Mouse (Mus musculus) thymus, adult 2 months (tissue): ENCODE results near the gene Msh6.

ENCODE experiments used
- CTCF ChIP-seq: fragments of 200-500 bp; IDR thresholded peaks from 2 replicates; pipeline ENCODE4 v1.5.1; 2012; ENCODE audit warnings: mild to moderate bottlenecking, control low read depth, low read length, moderate library complexity, borderline replicate concordance; ENCODE audit not compliant: control insufficient read depth, poor library complexity, insufficient read depth; ENCODE audit errors: extremely low read depth
- POLR2A ChIP-seq: fragments of 200-500 bp; IDR thresholded peaks from 2 replicates; pipeline ENCODE4 v1.6.1; 2012; ENCODE audit warnings: mild to moderate bottlenecking, low read length, control low read depth, moderate library complexity; ENCODE audit not compliant: control insufficient read depth, poor library complexity, insufficient read depth; ENCODE audit errors: extremely low read depth

DNA sequence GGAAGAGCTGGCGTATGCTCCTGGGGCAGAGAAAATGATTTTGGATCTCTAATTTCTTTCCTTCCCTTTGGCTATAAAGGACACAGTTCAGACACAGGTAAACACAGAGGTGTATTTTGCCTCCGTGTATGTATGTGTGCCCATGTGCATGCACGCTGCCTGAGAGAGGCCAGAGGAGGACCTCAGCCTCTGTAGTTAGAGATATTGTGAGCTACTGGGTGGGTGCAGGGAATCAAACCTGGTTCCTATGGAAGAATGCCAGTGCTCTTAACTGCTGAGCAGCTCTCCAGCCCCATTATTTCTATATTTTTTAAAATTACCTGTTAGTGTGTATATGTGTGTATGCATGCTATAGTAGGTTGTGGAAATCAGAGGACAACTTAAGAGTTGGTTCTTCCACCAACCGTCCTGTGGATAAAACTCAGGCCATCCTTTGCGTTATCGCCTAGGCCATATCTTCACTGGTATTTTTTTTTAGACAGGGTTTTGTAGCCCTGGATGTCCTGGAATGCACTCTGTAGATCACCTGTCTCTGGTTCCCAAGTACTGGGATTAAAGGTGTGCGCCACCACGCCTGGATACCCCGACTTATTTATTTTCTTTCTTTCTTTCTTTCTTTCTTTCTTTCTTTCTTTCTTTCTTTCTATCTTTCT is 1.4 kb downstream of the Msh6 start:
- no peak for TF ChIP-seq CTCF
- no peak for TF ChIP-seq POLR2A
